Mouse (Mus musculus): ENCODE results near the gene Pbrm1. TPM values are rescaled to one million over a fixed set of nuclear protein-coding genes. Genes with fewer than 3 reads are reported as not detected.

The Pbrm1 gene
- 38.0 and 38.1 TPM in 2 replicates for polyA plus RNA-seq (2012; rRNA removed)

DNA sequence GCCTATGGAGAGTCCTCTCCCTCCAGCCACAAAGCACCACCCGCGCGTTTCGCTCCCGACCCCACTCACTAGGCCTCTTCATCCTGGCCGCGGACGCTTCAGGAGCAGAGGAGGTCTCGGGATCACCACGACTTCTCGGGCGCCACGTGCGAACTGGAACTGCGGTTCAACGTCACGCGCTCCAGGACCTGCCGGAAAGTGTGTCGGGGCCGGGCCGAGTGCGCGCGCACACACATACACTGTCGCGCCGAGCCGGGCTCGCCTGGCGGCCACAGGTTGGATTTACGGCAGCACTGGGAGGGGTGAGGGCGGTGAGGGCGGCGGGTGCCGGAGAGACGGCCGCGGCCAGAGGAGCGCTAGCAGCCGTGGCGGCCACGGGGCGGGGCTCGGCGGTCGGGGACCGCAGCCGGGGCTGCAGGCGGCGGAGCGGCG is at the start of gene Pbrm1, which contains the start of gene Gnl3:
Gene Pbrm1, plus strand, starts transcription at position 279 of the 432 bp plus-strand sequence.
Gene Gnl3, minus strand, starts transcription at position 293 of the 432 bp plus-strand sequence.

DNA sequence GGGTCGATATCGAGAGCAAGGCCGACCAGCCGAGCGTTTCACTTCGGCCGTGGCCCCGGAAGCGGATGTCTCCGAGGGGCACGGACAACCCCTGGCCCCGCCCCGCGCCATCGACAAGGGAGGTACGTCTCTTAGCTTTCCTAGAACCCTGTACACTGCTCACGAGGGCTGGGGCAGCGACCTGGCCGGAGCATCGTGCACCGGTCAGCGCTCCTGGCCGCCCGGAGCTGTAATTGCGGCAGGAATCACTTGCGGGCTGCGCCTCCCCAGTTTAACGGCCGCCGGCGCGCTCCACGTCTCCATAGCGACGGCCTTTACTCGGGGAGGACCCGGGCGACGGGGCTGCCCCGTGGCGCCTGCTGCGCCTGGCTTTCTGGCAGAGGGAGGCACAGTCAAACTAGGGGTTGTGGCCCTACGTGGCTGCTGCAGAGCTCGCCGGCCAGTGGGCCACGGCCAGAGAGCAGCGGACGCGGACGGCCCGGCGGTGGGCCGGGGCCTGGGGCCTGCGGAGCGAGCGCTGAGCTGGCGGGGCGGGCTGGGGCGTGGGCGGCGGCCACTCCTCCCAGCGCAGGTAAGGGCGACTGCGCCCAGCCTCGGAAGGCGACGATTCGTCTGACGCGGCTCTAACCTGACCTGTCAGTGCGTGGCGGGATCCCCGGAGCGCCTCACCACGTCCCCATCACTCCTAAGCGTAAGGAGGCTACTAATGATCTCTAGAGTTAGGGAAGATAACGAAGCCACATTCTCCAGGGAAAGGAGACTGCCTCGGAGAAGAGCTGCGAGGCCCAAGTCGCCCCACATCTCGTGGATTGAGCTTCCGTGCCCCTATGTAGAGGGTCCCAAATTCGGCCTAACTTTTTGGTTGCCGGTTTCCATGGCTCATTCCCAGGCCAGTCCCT is 17.4 kb upstream of the Pbrm1 start, which contains the start of the genes Glt8d1 and Spcs1:
Gene Glt8d1, plus strand, starts transcription at position 94 of the 899 bp plus-strand sequence.
Gene Spcs1, minus strand, starts transcription at position 366 of the 899 bp plus-strand sequence.

DNA sequence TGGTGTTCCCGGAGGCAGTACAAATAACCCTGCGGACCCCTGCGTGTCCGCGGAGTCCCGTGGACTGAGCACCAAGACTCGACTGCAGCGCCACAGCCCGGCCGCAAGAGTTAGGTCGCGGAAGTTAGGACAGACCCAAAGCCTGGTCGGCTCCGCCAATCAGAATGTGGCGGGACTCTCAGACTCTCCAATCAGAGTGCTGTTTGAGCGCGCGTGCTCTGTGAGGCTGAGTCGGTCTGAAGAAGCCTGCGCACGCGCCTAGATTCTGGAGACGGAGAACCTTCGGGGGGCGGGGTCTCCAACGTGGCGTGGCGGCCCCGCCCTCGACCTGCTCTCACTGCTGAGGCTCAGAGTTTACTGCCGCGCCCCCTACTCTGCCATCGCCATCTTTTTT is 109.9 kb downstream of the Pbrm1 start, which contains the start of gene Smim4:
Gene Smim4, minus strand, starts transcription at position 131 of the 394 bp plus-strand sequence.

DNA sequence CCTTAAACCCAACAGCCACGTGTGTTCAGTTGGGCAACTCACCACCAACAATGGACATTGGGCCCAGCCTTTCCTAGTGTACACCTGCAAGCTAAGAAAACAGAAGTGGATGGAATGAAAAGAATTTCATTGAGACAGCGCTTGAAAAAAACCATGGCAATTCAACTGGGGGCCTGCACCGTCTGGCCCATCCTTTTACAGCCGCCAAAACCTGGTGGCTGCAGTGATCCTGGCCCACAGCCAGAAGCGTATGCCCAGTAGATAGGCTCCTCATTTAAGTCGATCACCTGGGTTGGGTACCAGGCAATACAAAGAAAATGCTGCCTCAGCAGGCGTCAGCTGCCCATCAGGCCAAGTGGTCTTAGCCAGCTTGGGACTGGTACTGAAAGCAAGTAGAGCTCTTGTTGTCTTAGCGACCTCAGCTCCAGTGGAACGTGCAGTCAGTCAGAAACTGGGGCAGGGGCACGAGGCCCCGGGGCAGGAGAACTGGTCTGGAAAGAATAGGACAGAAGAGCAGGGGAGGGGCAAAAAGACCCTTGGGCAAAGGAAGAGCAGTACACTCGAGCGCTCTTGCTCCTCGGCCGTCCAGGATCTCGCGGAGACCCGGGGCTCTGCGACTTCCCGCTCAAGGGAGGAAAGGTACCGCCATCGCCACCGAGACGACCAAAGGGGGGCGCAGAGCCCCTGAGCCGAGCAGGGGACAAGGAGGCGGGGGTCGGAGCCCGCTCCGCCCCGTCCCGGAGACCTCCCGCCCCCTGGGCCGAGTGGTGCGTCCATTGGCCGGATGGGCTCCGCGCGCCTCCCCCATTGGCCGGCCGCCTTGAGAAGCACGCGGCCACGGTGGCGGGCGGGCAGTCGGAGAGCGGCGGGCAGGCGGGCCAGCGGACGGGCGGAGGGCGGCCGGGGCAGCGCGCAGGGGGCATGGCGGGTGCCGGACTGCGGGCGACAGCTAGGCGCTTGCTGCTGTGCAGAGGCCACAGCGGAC is 111.6 kb downstream of the Pbrm1 start, which contains the start of gene Nt5dc2:
Gene Nt5dc2, plus strand, starts transcription at position 818 of the 985 bp plus-strand sequence.

DNA sequence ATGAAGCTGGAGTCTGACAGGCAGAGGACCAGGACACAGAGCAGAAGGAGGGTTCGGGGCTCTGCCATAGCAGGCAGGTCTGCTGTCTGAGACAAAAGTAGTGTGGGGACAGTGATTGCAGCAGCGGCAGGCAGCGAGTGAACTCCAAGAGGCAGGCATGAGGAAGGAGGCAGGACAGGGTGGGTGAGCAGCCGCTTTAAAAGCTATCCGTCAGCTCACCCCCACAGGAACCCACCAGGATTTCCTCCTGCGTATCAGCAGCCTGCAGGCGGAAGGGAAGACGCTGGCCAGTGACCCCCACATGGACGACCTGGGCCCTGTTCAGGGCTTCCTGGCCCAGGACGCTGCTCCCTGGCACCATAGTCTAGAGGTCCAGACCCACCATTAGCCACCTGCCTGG is 149.5 kb downstream of the Pbrm1 start, which contains the start of gene Stab1:
Gene Stab1, minus strand, starts transcription at position 217 of the 400 bp plus-strand sequence.

Other genes with a start within 250 kb of the Pbrm1 start
- 27.9 and 28.8 TPM in 2 replicates for gene Tmem110, start 193.5 kb upstream of the Pbrm1 start, polyA plus RNA-seq (2012; rRNA removed)
- 0.69 and 3.0 TPM in 2 replicates for gene Mustn1, start 139.9 kb upstream of the Pbrm1 start, polyA plus RNA-seq (2012; rRNA removed)
- gene Itih4, start 132.7 kb upstream of the Pbrm1 start, polyA plus RNA-seq (2012; rRNA removed), result 0.06 and 0.09 TPM in 2 replicates
- 2.3 and 3.1 TPM in 2 replicates for gene Itih3, start 95.4 kb upstream of the Pbrm1 start, polyA plus RNA-seq (2012; rRNA removed)
- not detected in 2 replicates for gene Itih1, start 75.8 kb upstream of the Pbrm1 start, polyA plus RNA-seq (2012; rRNA removed)
- gene Nek4, start 67.8 kb upstream of the Pbrm1 start, polyA plus RNA-seq (2012; rRNA removed), result 12.7 and 13.3 TPM in 2 replicates
- gene Glt8d1, start 17.7 kb upstream of the Pbrm1 start, polyA plus RNA-seq (2012; rRNA removed), result 130 and 145 TPM in 2 replicates
- 273 and 290 TPM in 2 replicates for gene Spcs1, start 17.5 kb upstream of the Pbrm1 start, polyA plus RNA-seq (2012; rRNA removed)
- gene Gnl3, start within 50 bp of the Pbrm1 start, polyA plus RNA-seq (2012; rRNA removed), result 77.5 and 80.2 TPM in 2 replicates
- gene Smim4, start 109.8 kb downstream of the Pbrm1 start, polyA plus RNA-seq (2012; rRNA removed), result 28.0 and 28.7 TPM in 2 replicates
- gene Nt5dc2, start 111.9 kb downstream of the Pbrm1 start, polyA plus RNA-seq (2012; rRNA removed), result 136 and 140 TPM in 2 replicates
- 18.6 and 21.0 TPM in 2 replicates for gene Stab1, start 149.5 kb downstream of the Pbrm1 start, polyA plus RNA-seq (2012; rRNA removed)
- 3.6 and 17.2 TPM in 2 replicates for gene Tnnc1, start 189.2 kb downstream of the Pbrm1 start, polyA plus RNA-seq (2012; rRNA removed)
- gene Nisch, start 197.8 kb downstream of the Pbrm1 start, polyA plus RNA-seq (2012; rRNA removed), result 308 and 353 TPM in 2 replicates
- gene Sema3g, start 198.7 kb downstream of the Pbrm1 start, polyA plus RNA-seq (2012; rRNA removed), result 1.3 and 1.6 TPM in 2 replicates
- 6.0 and 6.6 TPM in 2 replicates for gene Phf7, start 232.2 kb downstream of the Pbrm1 start, polyA plus RNA-seq (2012; rRNA removed)
- gene Bap1, start 232.3 kb downstream of the Pbrm1 start, polyA plus RNA-seq (2012; rRNA removed), result 122 TPM in 2 replicates